Mouse (Mus musculus) CH12.LX (cell line): ENCODE data around the gene Gpr12. TPM values are rescaled to one million over a fixed set of nuclear protein-coding genes. Genes with fewer than 3 reads are reported as not detected.

Experiments
- DNase-seq: peaks from one replicate; pipeline ENCODE4 v3.0.0-alpha.2; 2013; ENCODE audit errors: extremely low read depth
- H3K27ac ChIP-seq: 2 replicates; pipeline ENCODE4 v1.5.1; 2012; ENCODE audit warnings: low read depth, mild to moderate bottlenecking, control low read depth, moderate library complexity; ENCODE audit not compliant: insufficient read depth
- H3K27me3 ChIP-seq: replicated peaks from 2 replicates; pipeline ENCODE3; 2012; ENCODE audit warnings: inconsistent platforms
- H3K36me3 ChIP-seq, 2 experiments: replicated peaks in 1 of 2; 2 replicates each; pipeline versions ENCODE3 to v1.6.1; 2012; ENCODE audit warnings: inconsistent platforms in 1 of 2, low read length in 1 of 2, mild to moderate bottlenecking in 1 of 2, mixed read lengths in 1 of 2, moderate library complexity in 1 of 2; ENCODE audit not compliant: control insufficient read depth in 1 of 2, insufficient read depth in 1 of 2
- H3K4me1 ChIP-seq, 2 experiments: 2 replicates each; pipeline ENCODE4 v1.6.1; 2012; ENCODE audit warnings: inconsistent platforms in 1 of 2, moderate library complexity in 1 of 2; ENCODE audit not compliant: insufficient read depth in 2 of 2, control insufficient read depth in 1 of 2
- H3K4me2 ChIP-seq: 2 replicates; pipeline ENCODE4 v1.6.1; 2012; ENCODE audit warnings: low read depth, mild to moderate bottlenecking, control low read depth; ENCODE audit not compliant: poor library complexity, insufficient read depth, severe bottlenecking
- H3K4me3 ChIP-seq, 3 experiments: fragments of 150-350 bp in 1 of 3; sonication (generic) in 1 of 3; replicated peaks in 1 of 3; 2 replicates each; pipeline versions ENCODE3 to v1.5.1; 2011 to 2012; ENCODE audit warnings: low read depth in 2 of 3, low read length in 2 of 3, mild to moderate bottlenecking in 2 of 3, moderate library complexity in 2 of 3, control low read depth in 1 of 3, improper control_type of control experiment in 1 of 3, inconsistent platforms in 1 of 3, mixed read lengths in 1 of 3; ENCODE audit not compliant: poor library complexity in 1 of 3
- H3K79me2 ChIP-seq: replicated peaks from 2 replicates; pipeline ENCODE4 v1.6.1; 2012; ENCODE audit warnings: mild to moderate bottlenecking, moderate library complexity; ENCODE audit not compliant: control insufficient read depth, poor library complexity, insufficient read depth, severe bottlenecking; ENCODE audit errors: extremely low read depth
- H3K9ac ChIP-seq: 2 replicates; pipeline ENCODE4 v1.6.1; 2012; ENCODE audit warnings: low read depth, mild to moderate bottlenecking, control low read depth, moderate library complexity; ENCODE audit not compliant: insufficient read depth
- H3K9me3 ChIP-seq: replicated peaks from 2 replicates; pipeline ENCODE3; 2012; ENCODE audit warnings: low read length, inconsistent platforms, mixed read lengths
- BHLHE40 ChIP-seq: IDR thresholded peaks from 2 replicates; pipeline ENCODE4 v1.6.1; 2011; ENCODE audit warnings: mild to moderate bottlenecking, low read depth, low read length, improper control_type of control experiment
- CHD1 ChIP-seq: IDR thresholded peaks from 2 replicates; pipeline ENCODE4 v1.6.1; 2012; ENCODE audit warnings: low read depth, low read length, improper control_type of control experiment, inconsistent platforms
- CHD2 ChIP-seq: IDR thresholded peaks from 2 replicates; pipeline ENCODE4 v1.6.1; 2011; ENCODE audit warnings: low read length, improper control_type of control experiment
- CTCF ChIP-seq, 2 experiments: IDR thresholded peaks in 1 of 2; conservative IDR thresholded peaks in 1 of 2; 2 replicates each; pipeline ENCODE4 v1.5.1; 2011 to 2012; ENCODE audit warnings: low read depth in 2 of 2, low read length in 2 of 2, improper control_type of control experiment in 1 of 2, inconsistent platforms in 1 of 2, mild to moderate bottlenecking in 1 of 2, moderate library complexity in 1 of 2
- EP300 ChIP-seq: IDR thresholded peaks from 2 replicates; pipeline ENCODE4 v1.6.1; 2011; ENCODE audit warnings: low read length, improper control_type of control experiment
- ETS1 ChIP-seq: conservative IDR thresholded peaks from 2 replicates; pipeline ENCODE4 v1.6.1; 2012; ENCODE audit warnings: low read depth, mild to moderate bottlenecking, inconsistent platforms, low read length, improper control_type of control experiment, moderate library complexity
- IRF4 ChIP-seq: IDR thresholded peaks from 2 replicates; pipeline ENCODE4 v1.6.1; 2014; ENCODE audit warnings: low read depth, mild to moderate bottlenecking, inconsistent platforms, low read length, improper control_type of control experiment
- JUN ChIP-seq: IDR thresholded peaks from 2 replicates; pipeline ENCODE4 v1.6.1; 2011; ENCODE audit warnings: low read depth, mild to moderate bottlenecking, low read length, improper control_type of control experiment, moderate library complexity; ENCODE audit not compliant: insufficient read depth
- JUND ChIP-seq: conservative IDR thresholded peaks from 2 replicates; pipeline ENCODE4 v1.6.1; 2011; ENCODE audit warnings: low read depth, low read length, improper control_type of control experiment
- MAFK ChIP-seq: IDR thresholded peaks from 2 replicates; pipeline ENCODE4 v1.6.1; 2011; ENCODE audit warnings: low read length, improper control_type of control experiment; ENCODE audit not compliant: insufficient replicate concordance
- MAX ChIP-seq: IDR thresholded peaks from 2 replicates; pipeline ENCODE4 v1.6.1; 2011; ENCODE audit warnings: low read length, improper control_type of control experiment
- MAZ ChIP-seq: IDR thresholded peaks from 2 replicates; pipeline ENCODE4 v1.6.1; 2012; ENCODE audit warnings: low read depth, mild to moderate bottlenecking, inconsistent platforms, low read length, improper control_type of control experiment, moderate library complexity
- MEF2A ChIP-seq: IDR thresholded peaks from 2 replicates; pipeline ENCODE4 v1.6.1; 2014; ENCODE audit warnings: low read depth, mild to moderate bottlenecking, inconsistent platforms, low read length, improper control_type of control experiment, borderline replicate concordance
- MXI1 ChIP-seq: IDR thresholded peaks from 2 replicates; pipeline ENCODE4 v1.6.1; 2011; ENCODE audit warnings: mild to moderate bottlenecking, low read depth, low read length, improper control_type of control experiment
- RAD21 ChIP-seq: IDR thresholded peaks from 2 replicates; pipeline ENCODE4 v1.6.1; 2011; ENCODE audit warnings: low read depth, mild to moderate bottlenecking, low read length, improper control_type of control experiment, moderate library complexity
- TBP ChIP-seq: conservative IDR thresholded peaks from 2 replicates; pipeline ENCODE4 v1.6.1; 2011; ENCODE audit warnings: low read depth, low read length, improper control_type of control experiment
- TCF12 ChIP-seq: IDR thresholded peaks from 2 replicates; pipeline ENCODE4 v1.6.1; 2014; ENCODE audit warnings: low read depth, mild to moderate bottlenecking, inconsistent platforms, low read length, improper control_type of control experiment
- UBTF ChIP-seq: IDR thresholded peaks from 2 replicates; pipeline ENCODE4 v1.6.1; 2012; ENCODE audit warnings: low read depth, mild to moderate bottlenecking, inconsistent platforms, low read length, improper control_type of control experiment, moderate library complexity
- dilution Hi-C: fragments of 300-500 bp; cut with MboI; formaldehyde crosslinking; loops from 2 replicates; pipeline ENCODE4 v1.14.3; 2020; ENCODE audit warnings: low sequenced_read_pairs; ENCODE audit not compliant: extremely low pct_unique_long_range_greater_than_20kb, extremely low pct_ligation_motif_present
- in situ Hi-C: fragments of 300-500 bp; cut with MboI; formaldehyde crosslinking; loops from 3 replicates; pipeline ENCODE4 v1.14.3; 2019; ENCODE audit warnings: low sequenced_read_pairs, low pct_ligation_motif_present, low pct_unique_long_range_greater_than_20kb, mixed read lengths
- polyA plus RNA-seq: library from polyadenylated mRNA; unstranded; fragments of >175 nt; gene quantifications from 2 replicates; pipeline ENCODE4 v1.2.1, GENCODE M21; 2012; ENCODE audit warnings: low read depth; ENCODE audit not compliant: insufficient read length
- total RNA-seq, 2 experiments: library from RNA; depleted of rRNA; stranded (reverse); fragments of 300-350 nt in 1 of 2; fragments of >200 nt in 1 of 2; gene quantifications; 2 replicates each; pipeline ENCODE4 v1.2.3; 2012 to 2014

The Gpr12 gene
- total and polyA plus RNA-seq, 3 experiments: not detected

DNA sequence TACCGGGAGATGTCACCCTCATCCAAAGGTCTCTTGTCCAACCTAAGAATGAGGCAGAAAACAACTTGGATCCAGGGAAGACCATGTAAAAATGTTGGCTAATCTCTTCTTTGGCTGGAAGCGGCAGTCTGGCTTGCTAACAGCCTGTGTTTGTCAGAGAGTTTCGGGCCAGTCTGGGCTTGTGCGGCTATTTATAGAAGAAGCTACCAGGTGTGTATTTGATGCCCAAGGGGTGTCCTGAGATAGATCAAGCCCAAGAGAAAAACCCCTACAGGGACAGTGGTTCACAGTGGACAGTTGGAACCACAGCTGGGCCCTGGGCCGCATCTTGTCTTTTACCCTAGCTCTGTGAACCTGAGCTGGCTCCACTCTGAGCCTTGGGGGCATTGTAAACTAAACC is 21.9 kb upstream of the Gpr12 start:
- H3K4me2 ChIP-seq: 0 out of 2 replicates have a peak overlapping the region, but pooled peaks have one; percentile 1
- dilution Hi-C loops (no loop called here), in situ Hi-C loops (no loop called here)
- no peak overlapping the region for H3K9ac ChIP-seq
- no peak overlapping the region for H3K4me3 ChIP-seq
- H3K9me3 ChIP-seq: peaks cover 3% of the 10 kb centered on the region
- no peaks in the 10 kb centered on the region for H3K79me2 ChIP-seq
- DNase-seq: peak; percentile 61
- peak overlapping the region; percentile 53 for H3K27ac ChIP-seq
- TF ChIP-seq ETS1: peak; percentile 70
- TF ChIP-seq EP300: peak; percentile 82
- no peak for TF ChIP-seq JUN
- no peak for TF ChIP-seq MAX
- peak; percentile 46; the same call in 1 of the 2 replicates for TF ChIP-seq CHD2
- TF ChIP-seq CHD1: peak; percentile 99
- no peak for TF ChIP-seq JUND
- TF ChIP-seq MEF2A: peak; percentile 99
- peak; percentile 55 for TF ChIP-seq BHLHE40
- no peak for TF ChIP-seq RAD21
- peak; percentile 96 for TF ChIP-seq TCF12
- TF ChIP-seq MXI1: 0 out of 2 replicates have a peak, but pooled peaks have one; percentile 51
- no peak for TF ChIP-seq CTCF (conservative IDR thresholded peaks at IDR 0.05 in 1 of 2, IDR thresholded peaks at IDR 0.05 in 1 of 2; ENCODE audit: low read depth in 2 of 2, low read length in 2 of 2)
- TF ChIP-seq MAZ: 0 out of 2 replicates have a peak, but pooled peaks have one; percentile 66
- peak; percentile 75 for TF ChIP-seq IRF4
- no peak for TF ChIP-seq MAFK
- H3K27me3 ChIP-seq: no peaks in the 10 kb centered on the region
- no peaks in the 10 kb centered on the region for H3K36me3 ChIP-seq
- peaks cover 16 to 56% of the 10 kb centered on the region in 2 experiments for H3K4me1 ChIP-seq

DNA sequence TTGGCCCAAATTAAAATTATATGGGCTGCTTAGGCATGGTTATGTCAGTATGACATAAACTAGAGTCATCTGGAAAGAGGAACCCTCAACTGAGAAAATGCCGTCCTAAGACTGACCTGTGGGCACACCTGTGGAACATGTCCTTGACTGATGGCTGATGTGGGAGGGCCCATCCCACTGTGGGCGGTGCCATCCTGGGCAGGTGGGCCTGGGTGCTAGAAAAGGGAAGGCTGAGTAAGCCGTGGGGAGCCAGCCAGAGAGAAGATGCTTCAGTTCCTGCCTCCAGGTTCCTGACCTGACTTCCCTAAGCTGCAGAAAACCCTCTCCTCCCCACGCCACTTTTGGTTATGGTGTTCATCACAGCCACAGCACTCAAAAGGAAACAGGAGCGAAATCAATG is 21.2 kb upstream of the Gpr12 start:
- Histone ChIP-seq H3K36me3 (no peaks in the 10 kb centered on the region), H3K9me3 (peaks cover 9% of the 10 kb centered on the region), H3K27me3 (no peaks in the 10 kb centered on the region), H3K9ac (no peak overlapping the region), H3K4me2 (no peak overlapping the region), H3K4me1 (peaks cover 16 to 56% of the 10 kb centered on the region in 2 experiments), H3K4me3 (peak overlapping the region in 1 of 3 experiments; percentile 8), H3K79me2 (no peaks in the 10 kb centered on the region), H3K27ac (peak overlapping the region; percentile 56; the same call in 1 of the 2 replicates)
- dilution Hi-C loops: no loop called here
- peak; percentile 48 for DNase-seq
- in situ Hi-C loops: no loop called here
- TF ChIP-seq UBTF: no peak
- TF ChIP-seq TBP: 0 out of 2 replicates have a peak, but pooled peaks have one; percentile 20
- TF ChIP-seq, all 38 proteins: peak for 1
